Mouse (Mus musculus): ENCODE measurements around the gene Cypt3. TPM values are rescaled to one million over a fixed set of nuclear protein-coding genes. Genes with fewer than 3 reads are reported as not detected.

Gene Cypt3
- polyA plus RNA-seq (2015; fragmentation: Nextera tagmentation; extraction: Ambion mirVana) = not detected in 2 replicates

DNA sequence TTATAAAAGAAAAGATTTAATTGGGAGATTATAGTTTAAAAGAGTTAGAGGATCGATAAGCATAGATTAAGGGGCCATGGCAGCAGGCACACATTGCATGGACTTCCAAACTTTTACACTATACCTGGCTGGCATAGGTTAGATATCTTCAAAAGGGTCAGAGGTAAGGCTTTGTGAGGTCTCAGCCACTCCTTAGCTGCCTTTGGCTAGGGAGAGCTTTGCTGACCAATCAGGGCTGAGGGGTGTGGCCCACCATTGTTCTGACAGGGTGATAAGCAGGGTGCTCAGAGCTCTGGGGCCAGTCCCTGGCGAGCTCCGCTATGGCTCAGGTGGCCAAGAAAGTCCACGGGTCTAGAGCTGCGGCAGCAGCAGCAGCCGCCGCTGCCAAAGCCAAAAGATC, at the start of gene Cypt3:
Gene Cypt3 (plus strand): TSS at position 301 of the 400 bp plus-strand sequence.
- Histone ChIP-seq H3K27me3 (no peaks in the 10 kb centered on the region), H3K9ac (no peak within 1 kb of the TSS), H3K9me3 (no peaks in the 10 kb centered on the region), H3K4me1 (no peaks in the 10 kb centered on the region), H3K4me2 (no peak within 1 kb of the TSS), H3K36me3 (no peaks in the 10 kb centered on the region), H3K4me3 (no peak within 1 kb of the TSS), H3K27ac (no peak within 1 kb of the TSS)
- no peak for ATAC-seq (ENCODE audit: insufficient number of reproducible peaks, insufficient read depth, low FRiP score, low TSS enrichment, low read depth)
- 62% methylated on average over 7 of the region's 7 CpGs for WGBS

DNA sequence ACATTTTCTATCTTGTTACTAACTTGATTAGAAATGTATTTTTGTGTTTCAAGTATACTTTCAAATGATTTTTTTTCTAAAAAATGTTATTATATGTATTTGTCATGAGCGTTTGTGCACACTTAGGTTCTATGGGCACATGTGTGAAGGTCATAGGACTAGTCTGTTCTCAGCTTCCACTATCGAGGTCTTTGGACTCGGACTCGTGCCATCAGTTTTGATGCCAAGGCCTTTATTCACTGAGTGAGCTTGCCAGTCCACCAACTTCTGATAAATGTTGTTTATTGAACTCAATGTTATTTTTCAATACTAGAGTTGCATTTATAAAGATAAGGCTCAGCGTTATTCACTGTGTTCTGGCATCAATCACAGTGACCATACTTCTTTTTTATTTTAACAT, 42.9 kb upstream of the Cypt3 start:
- Histone ChIP-seq H3K36me3 (no peaks in the 10 kb centered on the region), H3K9me3 (no peaks in the 10 kb centered on the region), H3K27ac (no peak overlapping the region), H3K9ac (no peak overlapping the region), H3K4me2 (no peak overlapping the region), H3K4me3 (no peak overlapping the region), H3K4me1 (no peaks in the 10 kb centered on the region), H3K27me3 (no peaks in the 10 kb centered on the region)
- ATAC-seq (ENCODE audit: insufficient number of reproducible peaks, insufficient read depth, low FRiP score, low TSS enrichment, low read depth) = no peak
- 88% methylated on average over 5 of the region's 5 CpGs for WGBS

DNA sequence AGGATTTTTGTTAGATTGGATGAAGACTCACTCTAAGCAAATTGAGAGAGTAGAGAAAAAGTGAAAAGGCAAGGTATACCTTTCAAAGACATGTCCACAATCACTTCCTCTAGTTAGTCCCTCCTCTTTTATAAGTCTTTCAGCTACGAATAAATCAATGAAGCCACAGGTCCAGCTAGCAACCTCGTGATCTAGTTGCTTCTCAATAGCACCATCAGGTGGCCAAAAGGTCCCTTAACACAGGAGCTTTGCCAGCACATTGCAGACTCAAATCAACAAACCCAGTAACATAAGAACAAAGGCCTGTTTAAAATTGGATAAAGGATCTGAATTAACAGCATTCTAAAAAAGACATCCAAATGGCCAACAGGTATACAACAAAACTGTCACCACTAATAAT, 30.0 kb upstream of the Cypt3 start:
- WGBS = 31% methylated on average over 2 of the region's 2 CpGs
- no peak overlapping the region for H3K9ac ChIP-seq
- no peak for ATAC-seq (ENCODE audit: insufficient number of reproducible peaks, insufficient read depth, low FRiP score, low TSS enrichment, low read depth)

DNA sequence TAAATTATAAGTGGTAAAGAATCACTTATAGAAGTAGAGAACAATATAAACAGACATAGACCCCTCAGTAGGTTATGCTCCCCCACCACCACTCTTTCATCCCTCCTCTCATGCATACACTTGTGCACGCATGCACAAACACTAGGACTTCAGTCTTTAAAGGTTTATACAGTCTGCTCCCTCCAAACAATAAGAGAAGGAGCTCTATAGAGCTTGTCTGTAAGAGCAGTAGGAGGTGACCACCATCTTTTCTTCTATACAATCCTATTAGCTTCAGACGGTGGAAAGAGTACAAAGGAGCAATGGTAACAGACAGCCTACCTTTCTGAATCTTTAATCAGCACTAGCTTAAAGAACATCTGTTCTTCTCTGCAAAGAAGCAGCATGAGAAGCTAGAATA, 1.8 kb upstream of the Cypt3 start:
- ATAC-seq (ENCODE audit: insufficient number of reproducible peaks, insufficient read depth, low FRiP score, low TSS enrichment, low read depth) = no peak
- WGBS = 43% methylated on average over 2 of the region's 2 CpGs
- Histone ChIP-seq H3K9me3 (no peaks in the 10 kb centered on the region), H3K4me1 (no peaks in the 10 kb centered on the region), H3K4me3 (no peak overlapping the region), H3K27me3 (no peaks in the 10 kb centered on the region), H3K9ac (no peak overlapping the region), H3K27ac (no peak overlapping the region), H3K4me2 (no peak overlapping the region), H3K36me3 (no peaks in the 10 kb centered on the region)

More for the DNA sequence above, 30.0 kb upstream of the Cypt3 start:
- Histone ChIP-seq H3K4me3 (no peak overlapping the region), H3K9me3 (no peaks in the 10 kb centered on the region), H3K4me1 (no peaks in the 10 kb centered on the region), H3K27ac (no peak overlapping the region), H3K4me2 (no peak overlapping the region), H3K36me3 (no peaks in the 10 kb centered on the region), H3K27me3 (no peaks in the 10 kb centered on the region)

DNA sequence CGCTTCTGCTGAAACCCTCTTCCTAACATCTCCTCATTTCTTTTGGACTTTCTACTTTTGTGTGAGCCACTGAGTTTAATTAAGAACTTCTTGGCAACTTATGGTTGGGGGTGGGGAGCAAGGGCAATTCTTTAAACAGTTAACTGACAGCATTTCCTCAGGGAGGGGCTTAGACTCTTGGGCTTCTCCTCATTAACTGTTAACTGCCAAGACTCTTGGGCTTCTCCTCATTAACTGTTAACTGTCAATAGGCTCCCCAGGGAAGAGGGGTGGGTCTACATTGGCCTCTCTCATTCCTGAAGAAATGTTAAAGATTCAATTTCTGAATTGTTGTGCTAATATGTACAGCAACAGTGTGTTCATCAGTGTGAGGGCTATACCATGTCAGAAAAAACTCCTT, 6.3 kb downstream of the Cypt3 start:
- H3K9ac ChIP-seq = no peak overlapping the region
- no peaks in the 10 kb centered on the region for H3K4me1 ChIP-seq
- ATAC-seq (ENCODE audit: insufficient number of reproducible peaks, insufficient read depth, low FRiP score, low TSS enrichment, low read depth) = no peak
- H3K4me3 ChIP-seq = no peak overlapping the region
- H3K27me3 ChIP-seq = no peaks in the 10 kb centered on the region
- H3K4me2 ChIP-seq = no peak overlapping the region
- 82% methylated on average over 1 of the region's 1 CpGs for WGBS
- no peaks in the 10 kb centered on the region for H3K9me3 ChIP-seq
- H3K27ac ChIP-seq = no peak overlapping the region
- H3K36me3 ChIP-seq = no peaks in the 10 kb centered on the region

DNA sequence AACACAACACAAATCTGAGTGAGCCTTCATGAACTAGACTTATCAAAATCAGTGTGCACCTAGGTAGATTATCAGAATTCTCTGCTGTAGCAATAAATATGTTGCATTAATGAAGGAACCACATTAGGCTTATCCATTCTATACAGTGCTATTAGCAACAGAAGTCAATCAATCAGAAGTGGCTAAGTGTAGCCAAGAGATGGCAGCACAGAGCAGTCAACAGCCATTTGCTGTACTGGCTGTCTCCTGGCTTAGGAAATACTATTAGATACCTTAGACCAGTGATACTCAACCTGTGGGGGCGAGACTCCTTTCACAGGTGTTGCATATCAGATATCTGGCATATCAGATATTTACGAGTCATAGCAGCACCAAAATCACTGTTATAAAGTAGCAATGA, 41.2 kb downstream of the Cypt3 start:
- Histone ChIP-seq H3K27ac (no peak overlapping the region), H3K36me3 (no peaks in the 10 kb centered on the region), H3K27me3 (no peaks in the 10 kb centered on the region), H3K4me3 (no peak overlapping the region), H3K9ac (no peak overlapping the region), H3K4me2 (no peak overlapping the region), H3K9me3 (no peaks in the 10 kb centered on the region), H3K4me1 (no peaks in the 10 kb centered on the region)
- ATAC-seq (ENCODE audit: insufficient number of reproducible peaks, insufficient read depth, low FRiP score, low TSS enrichment, low read depth) = no peak
- WGBS = 56% methylated on average over 2 of the region's 2 CpGs

Other genes with a start within 250 kb of the Cypt3 start
- 24.2 and 26.7 TPM in 2 replicates for gene Ubqln2, start 60.4 kb upstream of the Cypt3 start, polyA plus RNA-seq (2015; fragmentation: Nextera tagmentation; extraction: Ambion mirVana)
- 10.4 and 11.6 TPM in 2 replicates for gene Kctd12b, start 137.8 kb downstream of the Cypt3 start, polyA plus RNA-seq (2015; fragmentation: Nextera tagmentation; extraction: Ambion mirVana)
- gene Nbdy, start 165.0 kb downstream of the Cypt3 start, polyA plus RNA-seq (2015; fragmentation: Nextera tagmentation; extraction: Ambion mirVana) = 133 and 141 TPM in 2 replicates